Mouse (Mus musculus) forebrain, postnatal 0 days (tissue): ENCODE results near the gene Mpdu1. TPM values are rescaled to one million over a fixed set of nuclear protein-coding genes. Genes with fewer than 3 reads are reported as not detected.
A peak's percentile ranks its signal among the peaks of the same experiment; 100 is the strongest.

ENCODE experiments used
- ATAC-seq: fragments of 200-750 bp; cut with Nextera tagmentation; 2 replicates; pipeline ENCODE4 v1.8.0; 2017; ENCODE audit warnings: mild to moderate bottlenecking, moderate library complexity
- DNase-seq: peaks from one replicate; pipeline ENCODE4 v3.0.0-alpha.2; 2015
- H3K27ac ChIP-seq: fragments of 300-500 bp; sonication (generic); 2 replicates; pipeline ENCODE4 v1.5.1; 2014; ENCODE audit warnings: low read depth, mild to moderate bottlenecking, antibody characterized with exemption, low read length, moderate library complexity, mixed read lengths
- H3K27me3 ChIP-seq: fragments of 300-500 bp; sonication (generic); 2 replicates; pipeline ENCODE4 v1.6.1; 2014; ENCODE audit warnings: mild to moderate bottlenecking, low read length, mixed read lengths; ENCODE audit not compliant: insufficient read depth
- H3K36me3 ChIP-seq: fragments of 300-500 bp; sonication (generic); 2 replicates; pipeline ENCODE4 v1.6.1; 2014; ENCODE audit warnings: mild to moderate bottlenecking, moderate library complexity; ENCODE audit not compliant: insufficient read depth
- H3K4me1 ChIP-seq: fragments of 300-500 bp; sonication (generic); 2 replicates; pipeline ENCODE4 v1.6.1; 2014; ENCODE audit warnings: antibody characterized with exemption; ENCODE audit not compliant: insufficient read depth
- H3K4me2 ChIP-seq: fragments of 300-500 bp; sonication (generic); 2 replicates; pipeline ENCODE4 v1.6.1; 2014; ENCODE audit warnings: low read depth, mild to moderate bottlenecking, moderate library complexity
- H3K4me3 ChIP-seq: fragments of 300-500 bp; sonication (generic); 2 replicates; pipeline ENCODE4 v1.5.1; 2014; ENCODE audit warnings: low read depth, low read length, mixed read lengths
- H3K9ac ChIP-seq: fragments of 300-500 bp; sonication (generic); 2 replicates; pipeline ENCODE4 v1.6.1; 2014; ENCODE audit warnings: mild to moderate bottlenecking
- H3K9me3 ChIP-seq: fragments of 300-500 bp; sonication (generic); 2 replicates; pipeline ENCODE4 v1.6.1; 2016; ENCODE audit warnings: low read length
- CTCF ChIP-seq: sonication (generic); IDR thresholded peaks from 2 replicates; pipeline ENCODE4 v1.5.1; 2016; ENCODE audit warnings: antibody characterized with exemption, control low read depth, low read depth
- WGBS: fragments of 180-500 bp; shearing (Covaris S2); extraction: QIAGEN DNeasy Blood & Tissue Kit; methylation state at CpG from one replicate; pipeline ENCODE4 v1.1.7; 2014; 5-methylcytosine and 5-hydroxymethylcytosine counted together
- microRNA counts: library from miRNA; unstranded; fragments of <30 nt; microRNA quantifications from one replicate; lab custom pipeline; 2015
- microRNA-seq, 2 experiments: library from miRNA; unstranded; fragments of <30 nt; microRNA quantifications; one replicate each; pipeline ENCODE4; 2016
- polyA plus RNA-seq: library from polyadenylated mRNA; unstranded; fragments of >200 nt; fragmentation: Nextera tagmentation; extraction: Ambion mirVana; gene quantifications from 2 replicates; pipeline ENCODE4 v1.2.1, GENCODE M21; 2015
- total RNA-seq: library from RNA; depleted of rRNA; stranded (reverse); fragments of >200 nt; gene quantifications from 2 replicates; pipeline ENCODE4 v1.2.3, GENCODE M21; 2014; rRNA removed

Mpdu1 gene
- total and polyA plus RNA-seq, 2 experiments from 2014 or later, result 122 to 214 TPM

DNA sequence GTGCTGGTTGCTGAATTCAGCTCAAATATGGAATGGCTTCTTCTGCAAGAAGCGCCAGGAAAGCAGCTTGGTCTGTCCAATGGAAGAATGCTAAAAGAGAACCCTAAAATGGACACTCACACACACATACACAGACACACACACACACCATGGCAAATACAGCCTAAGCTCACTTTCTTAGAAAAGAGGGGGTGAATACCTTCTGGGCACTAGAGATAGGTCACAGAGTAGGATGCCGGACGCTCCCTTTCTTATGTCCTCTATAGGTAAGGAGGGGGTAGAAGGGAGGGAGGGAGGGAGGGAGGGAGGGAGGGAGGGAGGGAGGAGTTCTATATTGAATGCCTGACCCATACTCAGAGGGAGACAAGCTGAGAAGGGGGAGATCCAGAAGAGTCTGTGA is 53.9 kb downstream of the Mpdu1 start:
- Histone ChIP-seq H3K9ac (no peak overlapping the region), H3K4me1 (peaks cover 8% of the 10 kb centered on the region), H3K4me3 (no peak overlapping the region), H3K27ac (no peak overlapping the region), H3K27me3 (no peaks in the 10 kb centered on the region), H3K9me3 (no peaks in the 10 kb centered on the region), H3K36me3 (no peaks in the 10 kb centered on the region), H3K4me2 (no peak overlapping the region)
- ATAC-seq (no peak), DNase-seq (no peak)
- TF ChIP-seq CTCF, result no peak
- WGBS, result 89% methylated on average over 3 of the region's 3 CpGs

DNA sequence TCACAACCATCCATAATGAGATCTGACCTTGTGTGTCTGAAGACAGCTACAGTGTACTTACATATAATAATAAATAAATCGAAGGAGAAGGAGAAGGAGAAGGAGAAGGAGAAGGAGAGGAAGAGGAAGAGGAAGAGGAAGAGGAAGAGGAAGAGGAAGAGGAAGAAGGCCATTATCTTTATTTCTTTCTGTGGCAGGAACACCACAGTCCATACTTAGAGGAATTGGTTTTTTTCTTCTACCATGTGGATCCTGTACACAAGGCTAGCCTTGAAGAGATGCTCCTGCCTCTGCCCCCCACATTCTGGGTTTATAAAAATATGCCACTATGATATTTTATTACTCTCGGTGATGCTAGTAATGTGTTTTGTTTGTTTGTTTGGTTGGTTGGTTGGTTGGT is 55.6 kb downstream of the Mpdu1 start:
- H3K36me3 ChIP-seq, result no peaks in the 10 kb centered on the region
- no peaks in the 10 kb centered on the region for H3K27me3 ChIP-seq
- no peaks in the 10 kb centered on the region for H3K9me3 ChIP-seq
- no peak overlapping the region for H3K27ac ChIP-seq
- H3K4me3 ChIP-seq, result no peak overlapping the region
- H3K4me1 ChIP-seq, result peaks cover 8% of the 10 kb centered on the region
- H3K4me2 ChIP-seq, result no peak overlapping the region
- DNase-seq (no peak), ATAC-seq (no peak)
- H3K9ac ChIP-seq, result no peak overlapping the region
- 90% methylated on average over 2 of the region's 2 CpGs for WGBS
- TF ChIP-seq CTCF, result no peak

MicroRNAs encoded within 50 kb of the gene (microRNA counts, 519-probe panel; counts per million panel counts)
- not detected for microRNA mmu-miR-1934 (lab: Ali Mortazavi, UCI)
- 2,341 counts per million, percentile 19 among the panel's probes with 10 or more counts for microRNA mmu-miR-467f (lab: Ali Mortazavi, UCI)

Small RNAs within 50 kb of the gene (microRNA-seq; reads per million reads assigned to microRNA genes)
- gene Mir1934 (1.7 to 3.1 reads per million in 2 experiments), gene Mir467f (0 reads per million in 2 experiments)

Other genes starting within 250 kb of the Mpdu1 start
Only the 30 nearest of the 34 such genes appear.
- 9.5 and 12.3 TPM in 2 replicates for gene Dnah2, start 113.5 kb downstream of the Mpdu1 start, total RNA-seq
- 1.8 and 3.0 TPM in 2 replicates for gene Dnah2, start 113.5 kb downstream of the Mpdu1 start, polyA plus RNA-seq
- gene Efnb3, start 102.4 kb downstream of the Mpdu1 start, total RNA-seq, result 137 and 184 TPM in 2 replicates
- 149 and 171 TPM in 2 replicates for gene Efnb3, start 102.4 kb downstream of the Mpdu1 start, polyA plus RNA-seq
- 10.5 and 13.1 TPM in 2 replicates for gene Wrap53, start 82.4 kb downstream of the Mpdu1 start, total RNA-seq
- gene Wrap53, start 82.4 kb downstream of the Mpdu1 start, polyA plus RNA-seq, result 14.6 and 17.3 TPM in 2 replicates
- 40.1 and 43.1 TPM in 2 replicates for gene Trp53, start 82.3 kb downstream of the Mpdu1 start, total RNA-seq
- 52.4 and 59.8 TPM in 2 replicates for gene Trp53, start 82.3 kb downstream of the Mpdu1 start, polyA plus RNA-seq
- gene Atp1b2, start 56.7 kb downstream of the Mpdu1 start, total RNA-seq, result 38.9 and 74.0 TPM in 2 replicates
- 83.2 and 106 TPM in 2 replicates for gene Atp1b2, start 56.7 kb downstream of the Mpdu1 start, polyA plus RNA-seq
- not detected in 2 replicates for gene Shbg, start 44.7 kb downstream of the Mpdu1 start, total RNA-seq
- not detected in 2 replicates for gene Shbg, start 44.7 kb downstream of the Mpdu1 start, polyA plus RNA-seq
- gene Sat2, start 40.6 kb downstream of the Mpdu1 start, total RNA-seq, result 8.6 and 18.9 TPM in 2 replicates
- 27.3 and 28.0 TPM in 2 replicates for gene Sat2, start 40.6 kb downstream of the Mpdu1 start, polyA plus RNA-seq
- 83.9 and 94.5 TPM in 2 replicates for gene Fxr2, start 29.7 kb downstream of the Mpdu1 start, total RNA-seq
- 23.1 and 25.2 TPM in 2 replicates for gene Fxr2, start 29.7 kb downstream of the Mpdu1 start, polyA plus RNA-seq
- not detected in 2 replicates for gene Sox15, start 7.3 kb downstream of the Mpdu1 start, total RNA-seq
- not detected in 2 replicates for gene Sox15, start 7.3 kb downstream of the Mpdu1 start, polyA plus RNA-seq
- gene Cd68, start 3.5 kb upstream of the Mpdu1 start, total RNA-seq, result 6.4 and 7.7 TPM in 2 replicates
- gene Cd68, start 3.5 kb upstream of the Mpdu1 start, polyA plus RNA-seq, result 16.0 and 16.3 TPM in 2 replicates
- 1,003 and 1,045 TPM in 2 replicates for gene Eif4a1, start 9.8 kb upstream of the Mpdu1 start, total RNA-seq
- 614 and 772 TPM in 2 replicates for gene Eif4a1, start 9.8 kb upstream of the Mpdu1 start, polyA plus RNA-seq
- gene Senp3, start 19.4 kb upstream of the Mpdu1 start, total RNA-seq, result 79.2 and 82.4 TPM in 2 replicates
- 60.6 and 77.6 TPM in 2 replicates for gene Senp3, start 19.4 kb upstream of the Mpdu1 start, polyA plus RNA-seq
- gene Tnfsf13, start 23.1 kb upstream of the Mpdu1 start, total RNA-seq, result 1.3 TPM in 1 of 2 replicates, not detected in the other
- gene Tnfsf13, start 23.1 kb upstream of the Mpdu1 start, polyA plus RNA-seq, result 0.48 and 0.61 TPM in 2 replicates
- gene Tnfsf12, start 33.2 kb upstream of the Mpdu1 start, total RNA-seq, result 3.3 and 6.7 TPM in 2 replicates
- gene Tnfsf12, start 33.2 kb upstream of the Mpdu1 start, polyA plus RNA-seq, result 4.3 and 7.4 TPM in 2 replicates
- gene Tnfsfm13, start 33.5 kb upstream of the Mpdu1 start, total RNA-seq, result 0.95 and 4.4 TPM in 2 replicates
- gene Tnfsfm13, start 33.5 kb upstream of the Mpdu1 start, polyA plus RNA-seq, result 1.4 and 2.1 TPM in 2 replicates
- gene Polr2a, start 96.0 kb upstream of the Mpdu1 start, total RNA-seq, result 11.1 and 20.5 TPM in 2 replicates
- 9.1 and 10.0 TPM in 2 replicates for gene Polr2a, start 96.0 kb upstream of the Mpdu1 start, polyA plus RNA-seq
- not detected in 2 replicates for gene Slc35g3, start 99.3 kb upstream of the Mpdu1 start, total RNA-seq
- 0.21 TPM in 1 of 2 replicates, not detected in the other for gene Slc35g3, start 99.3 kb upstream of the Mpdu1 start, polyA plus RNA-seq
- gene Zbtb4, start 103.3 kb upstream of the Mpdu1 start, total RNA-seq, result 20.3 and 22.9 TPM in 2 replicates
- gene Zbtb4, start 103.3 kb upstream of the Mpdu1 start, polyA plus RNA-seq, result 2.1 and 2.7 TPM in 2 replicates
- gene Chrnb1, start 133.3 kb upstream of the Mpdu1 start, total RNA-seq, result 0.33 and 3.8 TPM in 2 replicates
- 0.69 and 1.2 TPM in 2 replicates for gene Chrnb1, start 133.3 kb upstream of the Mpdu1 start, polyA plus RNA-seq
- 10.1 and 15.9 TPM in 2 replicates for gene Fgf11, start 139.2 kb upstream of the Mpdu1 start, total RNA-seq
- 1.6 and 3.1 TPM in 2 replicates for gene Fgf11, start 139.2 kb upstream of the Mpdu1 start, polyA plus RNA-seq
- 0.23 and 0.76 TPM in 2 replicates for gene Tmem102, start 143.0 kb upstream of the Mpdu1 start, total RNA-seq
- gene Tmem102, start 143.0 kb upstream of the Mpdu1 start, polyA plus RNA-seq, result 0.74 and 1.2 TPM in 2 replicates
- gene Gm39566, start 152.7 kb upstream of the Mpdu1 start, total RNA-seq, result not detected in 2 replicates
- gene Gm39566, start 152.7 kb upstream of the Mpdu1 start, polyA plus RNA-seq, result not detected in 2 replicates
- gene Spem2, start 155.8 kb upstream of the Mpdu1 start, total RNA-seq, result not detected in 2 replicates
- gene Spem2, start 155.8 kb upstream of the Mpdu1 start, polyA plus RNA-seq, result not detected in 2 replicates
- gene Spem1, start 159.5 kb upstream of the Mpdu1 start, total RNA-seq, result 0.38 and 0.62 TPM in 2 replicates
- 0.23 and 0.50 TPM in 2 replicates for gene Spem1, start 159.5 kb upstream of the Mpdu1 start, polyA plus RNA-seq
- gene Nlgn2, start 175.1 kb upstream of the Mpdu1 start, total RNA-seq, result 82.2 and 104 TPM in 2 replicates
- 13.0 and 18.2 TPM in 2 replicates for gene Nlgn2, start 175.1 kb upstream of the Mpdu1 start, polyA plus RNA-seq
- gene Tmem256, start 175.9 kb upstream of the Mpdu1 start, total RNA-seq, result 117 and 189 TPM in 2 replicates
- 350 and 422 TPM in 2 replicates for gene Tmem256, start 175.9 kb upstream of the Mpdu1 start, polyA plus RNA-seq
- 26.6 and 30.6 TPM in 2 replicates for gene Plscr3, start 183.7 kb upstream of the Mpdu1 start, total RNA-seq
- 36.2 and 38.2 TPM in 2 replicates for gene Plscr3, start 183.7 kb upstream of the Mpdu1 start, polyA plus RNA-seq
- gene Tnk1, start 196.1 kb upstream of the Mpdu1 start, total RNA-seq, result not detected in 2 replicates
- gene Tnk1, start 196.1 kb upstream of the Mpdu1 start, polyA plus RNA-seq, result 0.10 and 0.23 TPM in 2 replicates
- gene Tmem95, start 215.4 kb upstream of the Mpdu1 start, total RNA-seq, result not detected in 2 replicates
- gene Tmem95, start 215.4 kb upstream of the Mpdu1 start, polyA plus RNA-seq, result not detected in 2 replicates
- 1.0 and 1.3 TPM in 2 replicates for gene Kctd11, start 218.8 kb upstream of the Mpdu1 start, total RNA-seq
- 0.58 and 0.88 TPM in 2 replicates for gene Kctd11, start 218.8 kb upstream of the Mpdu1 start, polyA plus RNA-seq